Mouse (Mus musculus) neural tube, embryonic 10.5 days (tissue): ENCODE data around the gene Mis18a.

Experiments used
- DNase-seq: peaks from one replicate; pipeline ENCODE4 v3.0.0-alpha.2; 2017; ENCODE audit warnings: low spot score; ENCODE audit errors: extremely low spot score

Gene Mis18a

DNA sequence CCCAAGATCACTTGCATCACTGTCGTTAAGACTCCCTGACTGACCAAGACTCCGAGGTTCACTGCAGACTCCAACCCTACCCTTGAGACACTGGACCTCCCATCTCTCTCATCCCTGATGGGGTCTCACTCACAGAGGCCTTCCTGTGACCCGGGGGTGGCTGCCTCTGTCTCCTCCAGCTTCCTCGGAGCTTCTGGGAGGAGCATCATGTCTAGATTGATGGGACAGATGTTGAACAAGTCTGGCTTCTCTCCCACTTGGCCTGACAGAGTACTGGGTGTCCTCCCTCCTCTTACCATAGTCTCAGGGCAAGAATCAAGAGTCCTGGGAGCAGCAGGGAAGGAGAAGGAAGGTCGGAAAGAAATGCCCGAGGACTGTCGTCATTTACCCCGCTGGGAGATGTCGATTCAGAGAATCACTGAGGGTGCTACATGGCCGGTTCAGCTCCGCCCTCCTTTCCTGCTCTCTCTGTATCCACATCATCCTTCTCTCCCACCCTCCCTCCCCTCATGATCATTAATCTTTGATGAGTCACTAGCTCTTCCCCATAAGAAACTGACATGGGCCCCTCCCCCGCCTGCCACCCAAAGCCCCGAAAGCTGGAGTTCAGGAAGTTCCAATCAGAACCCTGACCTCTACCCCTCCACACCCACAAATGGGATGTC lies 22.9 kb downstream of the Mis18a start:
- peak; percentile 40 for DNase-seq

- peak; percentile 45 for DNase-seq
Observed at GRCm38 (mm10) chr16:90703646-90704045, 23.6 kb downstream of the Mis18a start.

DNA sequence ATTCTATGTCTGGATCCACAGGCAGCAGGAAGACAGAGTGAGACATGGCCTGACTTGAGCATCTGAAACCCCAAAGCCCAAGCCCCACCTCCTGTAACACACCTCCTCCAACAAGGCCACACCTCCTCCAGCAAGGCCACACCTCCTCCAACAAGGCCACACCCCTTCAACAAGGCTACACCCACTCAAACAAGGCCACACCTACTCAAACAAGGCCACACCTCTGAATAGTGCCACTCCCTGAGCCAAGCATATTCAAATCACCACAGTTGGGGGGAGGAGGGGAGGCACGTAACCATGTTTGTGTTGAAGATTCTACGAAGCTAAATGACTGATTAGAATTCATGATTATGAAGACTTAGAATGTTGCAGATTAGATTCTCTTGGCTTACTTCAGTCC lies 25.7 kb downstream of the Mis18a start:
- DNase-seq, result no peak

DNA sequence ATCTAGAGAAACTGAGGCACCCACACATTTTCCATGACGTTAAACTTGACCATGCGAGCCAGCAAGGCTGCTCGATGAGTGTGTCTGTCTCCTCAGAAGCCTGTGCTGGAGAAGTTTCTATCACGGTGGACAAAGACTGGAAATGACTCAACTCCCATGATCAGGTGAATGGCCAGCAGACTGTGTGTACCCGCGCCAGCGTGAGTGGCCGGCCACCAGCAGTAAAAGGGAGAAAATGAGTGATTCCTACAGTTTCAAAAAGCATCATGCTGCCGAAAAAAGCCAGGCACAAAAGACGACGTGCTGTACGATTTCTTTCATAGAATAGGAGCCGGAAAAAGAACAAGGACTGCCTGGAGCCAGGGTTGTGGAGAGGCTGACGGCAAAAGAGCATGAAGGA lies 27.8 kb downstream of the Mis18a start:
- no peak for DNase-seq

GRCm38 (mm10) chr16:90696306-90696705 lies 30.9 kb downstream of the Mis18a start:
- DNase-seq, result no peak

GRCm38 (mm10) chr16:90695121-90695520 lies 32.1 kb downstream of the Mis18a start:
- DNase-seq, result no peak

- no peak for DNase-seq
Observed at GRCm38 (mm10) chr16:90694719-90695118, 32.5 kb downstream of the Mis18a start.

DNA sequence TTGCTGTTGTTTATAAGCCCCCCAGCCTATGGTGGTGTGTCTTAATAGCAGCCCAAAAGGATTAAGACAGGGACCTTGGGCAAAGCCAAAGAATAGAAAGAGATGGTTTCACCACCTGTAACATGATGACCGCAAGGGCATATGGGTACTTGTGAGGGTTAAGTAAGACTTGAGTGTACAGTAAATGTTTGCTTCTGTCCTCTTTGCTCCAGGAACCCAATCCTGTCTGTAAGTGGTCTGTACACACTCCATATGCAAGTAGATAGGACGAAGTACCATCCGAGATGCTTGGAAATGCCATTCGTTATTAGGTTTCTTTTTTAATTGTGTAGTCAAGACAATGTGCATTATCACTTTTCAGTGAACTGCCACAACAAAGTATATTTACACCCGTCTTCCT lies 33.6 kb downstream of the Mis18a start:
- DNase-seq, result no peak

DNA sequence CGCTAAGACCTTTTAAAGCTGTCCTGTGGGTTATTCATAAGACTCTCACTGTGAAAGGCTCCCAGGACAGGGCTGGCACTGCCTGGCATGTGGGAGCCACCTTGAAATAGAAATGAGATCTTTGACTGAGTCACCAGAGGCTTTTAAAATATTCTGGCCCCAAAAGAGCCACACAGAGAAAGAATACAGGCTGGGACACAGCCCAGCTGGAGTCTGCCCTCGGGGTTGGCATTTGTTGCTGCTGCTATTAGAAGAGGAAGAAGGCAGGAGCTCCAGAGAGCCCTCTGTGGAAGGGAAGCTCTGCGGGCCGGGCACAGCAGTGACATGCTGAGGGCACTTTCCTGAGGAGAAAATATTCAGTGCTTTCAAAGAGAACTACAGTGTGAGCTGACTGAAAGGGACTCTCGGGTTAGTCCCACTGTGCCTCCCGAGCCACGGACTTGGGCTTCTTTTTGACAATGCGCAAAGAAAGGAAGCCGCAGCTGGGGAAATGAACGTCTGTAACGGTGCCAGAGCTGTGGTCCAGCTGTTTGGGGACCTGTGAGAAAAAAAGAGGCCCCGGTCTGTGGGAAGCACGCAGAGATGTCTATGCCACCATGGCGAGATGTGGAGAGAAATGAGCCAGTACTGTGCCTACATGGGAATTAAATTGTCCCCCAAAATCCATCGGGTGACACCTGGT lies 34.4 kb downstream of the Mis18a start:
- no peak for DNase-seq

GRCm38 (mm10) chr16:90687687-90688263 lies 39.4 kb downstream of the Mis18a start:
- DNase-seq, result no peak

- DNase-seq, result no peak
Observed at GRCm38 (mm10) chr16:90687011-90687410, 40.2 kb downstream of the Mis18a start.

DNA sequence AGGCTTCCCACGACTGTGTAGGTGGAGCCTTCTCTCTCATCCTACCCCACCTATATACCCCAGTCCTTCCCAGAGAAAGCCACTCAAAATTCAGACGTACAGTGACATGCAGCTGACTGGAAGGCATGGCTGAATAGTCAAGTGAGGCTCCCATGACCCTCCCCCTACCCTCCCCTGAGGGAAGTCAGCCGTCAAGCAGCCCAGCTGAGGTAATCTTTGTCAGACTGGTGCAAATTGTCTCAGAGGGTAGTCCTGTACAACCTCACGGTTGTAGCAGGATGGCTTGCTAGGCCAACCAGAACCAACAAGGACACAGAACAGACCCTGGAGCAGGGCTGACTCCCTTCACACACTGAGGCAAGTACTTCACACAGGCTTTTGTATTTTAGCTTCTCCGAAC lies 43.1 kb downstream of the Mis18a start:
- DNase-seq, result no peak

DNA sequence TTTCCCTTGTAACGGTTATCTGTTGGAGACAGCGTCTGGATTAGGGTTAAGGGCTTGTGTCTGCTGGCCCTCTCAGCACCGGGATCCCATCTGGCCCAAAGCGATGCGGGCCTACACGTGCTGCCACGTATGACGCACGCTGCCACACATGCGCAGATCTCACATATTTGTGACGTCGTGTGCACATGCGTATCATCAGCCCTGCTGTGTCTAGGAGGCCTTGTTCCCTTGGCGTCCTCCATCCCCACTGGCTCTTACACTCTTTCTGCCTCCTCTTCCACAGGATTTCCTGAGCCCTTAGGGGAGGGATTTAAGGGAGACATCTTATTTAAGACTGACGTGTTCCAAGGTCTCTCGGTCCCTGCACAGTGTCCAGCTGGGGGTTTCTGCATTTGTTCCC lies 47.2 kb downstream of the Mis18a start:
- DNase-seq, result no peak

- DNase-seq, result no peak
Observed at GRCm38 (mm10) chr16:90678820-90679219, 48.4 kb downstream of the Mis18a start.

GRCm38 (mm10) chr16:90676920-90677574 lies 50.2 kb downstream of the Mis18a start:
- peak; percentile 29 for DNase-seq

- DNase-seq, result no peak
Observed at GRCm38 (mm10) chr16:90674651-90675050, 52.6 kb downstream of the Mis18a start.

- DNase-seq, result no peak
Observed at GRCm38 (mm10) chr16:90673507-90674354, 53.5 kb downstream of the Mis18a start.
